Mouse (Mus musculus) cortical plate, adult 2 months (tissue): ENCODE data around the gene Clec4b1. TPM values are rescaled to one million over a fixed set of nuclear protein-coding genes. Genes with fewer than 3 reads are reported as not detected.
"Not testable (repeated sequence)": the region's sequence is repeated elsewhere in the genome, so short reads cannot be mapped to it uniquely, and the experiment has no call there.

ENCODE experiments used
- H3K27ac ChIP-seq: fragments of 200-500 bp; 2 replicates; pipeline ENCODE4 v1.5.1; 2012; ENCODE audit warnings: low read length, control low read depth, inconsistent platforms; ENCODE audit not compliant: insufficient read depth
- H3K4me1 ChIP-seq: fragments of 200-500 bp; 2 replicates; pipeline ENCODE4 v1.6.1; 2011; ENCODE audit warnings: low read length; ENCODE audit not compliant: control insufficient read depth, insufficient read depth
- H3K4me3 ChIP-seq: fragments of 200-500 bp; 2 replicates; pipeline ENCODE4 v1.5.1; 2011; ENCODE audit warnings: mild to moderate bottlenecking, low read length, control low read depth; ENCODE audit not compliant: insufficient read depth
- CTCF ChIP-seq: fragments of 200-500 bp; IDR thresholded peaks from 2 replicates; pipeline ENCODE4 v1.5.1; 2011; ENCODE audit warnings: mild to moderate bottlenecking, control low read depth, low read length; ENCODE audit not compliant: insufficient read depth; ENCODE audit errors: extremely low read depth
- POLR2A ChIP-seq: fragments of 200-500 bp; IDR thresholded peaks from 2 replicates; pipeline ENCODE4 v1.6.1; 2011; ENCODE audit warnings: mild to moderate bottlenecking, low read length, control low read depth; ENCODE audit not compliant: insufficient read depth; ENCODE audit errors: extremely low read depth
- polyA plus RNA-seq: library from polyadenylated mRNA; depleted of rRNA; stranded (reverse); fragments of >200 nt; gene quantifications from 2 replicates; pipeline ENCODE4 v1.2.3, GENCODE M21; 2012; rRNA removed

Clec4b1 gene
- not detected in 2 replicates for polyA plus RNA-seq

DNA sequence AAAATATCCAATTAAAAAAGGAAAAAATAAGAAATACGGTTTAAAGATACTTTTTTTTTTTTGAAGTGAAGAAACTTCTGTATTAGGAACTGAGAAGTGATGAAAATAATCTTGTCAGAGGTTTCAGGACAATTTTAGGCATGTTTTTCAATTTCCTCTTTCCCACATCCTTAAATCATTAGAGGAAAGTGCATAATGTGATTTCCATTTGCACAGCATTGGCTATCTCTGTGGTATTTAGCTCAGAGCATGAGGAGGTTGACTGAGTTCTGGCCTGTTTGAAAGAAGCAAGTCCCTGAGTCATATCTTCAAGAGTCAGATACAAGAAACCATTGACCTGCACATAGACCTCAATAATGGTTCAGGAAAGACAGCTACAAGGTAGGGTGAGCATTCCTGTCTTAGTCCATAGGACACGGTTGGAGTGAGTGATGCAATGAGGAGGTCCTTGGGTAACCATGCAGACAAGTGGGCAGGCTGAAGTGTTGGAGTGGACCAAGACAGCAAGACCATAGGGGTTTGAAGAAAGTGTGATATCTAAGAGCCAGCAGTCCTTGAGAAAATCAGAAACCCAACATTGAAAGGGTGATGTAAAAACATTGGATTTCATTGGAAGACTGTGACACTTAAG, at the start of gene Clec4b1:
Gene Clec4b1 (plus strand): TSS at position 221 of the 631 bp plus-strand sequence.
- no peaks in the 10 kb centered on the region for H3K4me1 ChIP-seq
- no peak within 1 kb of the TSS for H3K4me3 ChIP-seq
- no peak within 1 kb of the TSS for H3K27ac ChIP-seq
- TF ChIP-seq POLR2A (no peak), CTCF (no peak)

DNA sequence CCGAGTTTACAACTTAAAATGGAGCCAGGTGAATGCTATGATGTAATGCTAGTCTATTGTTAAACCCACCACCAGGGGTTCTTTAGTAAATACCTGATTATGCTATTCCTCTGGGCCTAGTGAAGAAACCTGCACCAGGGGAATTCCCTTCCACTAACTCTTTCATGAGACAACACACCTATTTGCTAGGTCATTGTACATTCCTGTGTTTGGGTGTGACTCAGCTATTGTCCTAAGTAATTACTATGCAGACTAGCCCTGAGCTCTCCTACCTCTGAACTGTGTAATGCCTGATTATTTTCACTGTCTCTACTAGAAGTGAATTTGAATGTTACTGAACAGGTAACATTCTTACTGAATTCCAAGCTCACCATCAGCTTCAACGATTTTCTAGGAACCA, 45.1 kb upstream of the Clec4b1 start:
- H3K4me3 ChIP-seq, H3K27ac ChIP-seq, H3K4me1 ChIP-seq: not testable (repeated sequence)

DNA sequence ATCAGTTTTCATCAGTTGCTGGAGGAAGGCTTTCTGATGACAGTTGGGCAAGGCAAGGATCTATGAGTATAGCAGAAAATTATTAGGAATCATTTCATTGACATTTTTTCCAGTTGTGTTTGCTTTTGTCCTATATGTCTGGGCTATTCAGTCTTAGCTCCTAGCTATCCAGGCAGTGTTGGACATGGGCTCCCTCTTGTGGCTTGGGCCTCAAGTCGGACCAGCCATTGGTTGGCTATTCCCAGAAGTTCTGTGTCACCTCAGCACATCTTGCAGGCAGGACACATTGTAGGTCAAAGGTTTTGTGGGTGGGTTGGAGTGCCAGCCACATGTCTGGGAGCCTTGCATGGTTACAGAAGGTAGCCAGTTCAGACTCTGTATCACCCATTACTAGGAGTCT, 44.2 kb upstream of the Clec4b1 start:
- no peak for TF ChIP-seq POLR2A
- no peak for TF ChIP-seq CTCF
- no peak overlapping the region for H3K27ac ChIP-seq
- no peaks in the 10 kb centered on the region for H3K4me1 ChIP-seq
- no peak overlapping the region for H3K4me3 ChIP-seq

DNA sequence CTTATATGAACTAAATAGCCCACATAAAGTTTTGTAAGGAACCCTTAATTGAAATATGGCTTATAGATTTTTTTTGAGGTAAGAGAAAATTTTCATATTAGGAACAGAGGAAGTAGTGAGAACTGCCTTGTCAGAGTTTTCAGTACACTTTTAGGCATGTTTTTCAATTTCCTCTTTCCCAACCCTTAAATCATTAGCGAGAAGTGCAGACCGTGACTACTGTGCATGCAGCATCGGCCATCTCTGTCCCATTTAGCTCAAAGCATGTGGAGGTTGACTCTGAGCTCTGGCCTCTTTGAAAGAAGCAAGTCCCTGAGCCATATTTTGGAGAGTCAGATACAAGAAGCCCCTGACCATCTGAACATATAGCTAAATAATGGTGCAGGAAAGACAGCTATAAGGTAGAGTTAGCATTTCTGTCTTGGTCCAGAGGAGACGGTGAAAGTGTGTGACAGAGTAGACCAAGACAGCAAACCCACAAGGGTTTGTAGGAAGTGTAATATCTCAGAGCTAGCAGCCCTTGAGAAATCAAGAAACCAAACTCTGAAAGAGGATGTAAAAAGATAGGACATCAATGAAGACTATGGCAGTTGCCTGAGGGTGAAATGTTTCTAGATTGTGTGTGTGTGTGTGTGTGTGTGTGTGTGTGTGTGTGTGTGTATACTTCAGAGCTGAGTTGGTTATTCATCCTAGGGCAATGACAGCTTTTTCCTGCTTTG, 45.5 kb downstream of the Clec4b1 start:
- Histone ChIP-seq H3K4me1 (no peaks in the 10 kb centered on the region), H3K4me3 (no peak overlapping the region), H3K27ac (no peak overlapping the region)
- no peak for TF ChIP-seq POLR2A
- no peak for TF ChIP-seq CTCF

DNA sequence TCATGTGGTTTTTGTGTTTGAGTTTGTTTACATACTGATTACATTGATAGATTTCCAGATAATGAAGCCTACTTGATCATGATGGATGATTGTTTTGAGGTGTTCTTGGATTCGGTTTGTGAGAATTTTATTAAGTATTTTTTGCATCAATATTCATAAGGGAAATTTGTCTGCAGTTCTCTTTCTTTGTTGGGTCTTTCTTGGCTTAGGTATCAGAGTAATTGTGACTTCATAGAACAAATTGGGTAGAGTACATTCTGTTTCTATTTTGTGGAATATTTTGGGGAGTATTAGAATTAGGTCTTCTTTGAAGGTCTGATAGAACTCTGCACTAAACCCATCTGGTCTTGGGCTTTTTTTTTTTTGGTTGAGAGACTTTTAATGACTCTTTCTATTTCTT, 56.4 kb downstream of the Clec4b1 start, which contains the start of gene Clec4a2:
Gene Clec4a2 (plus strand): TSS at position 301 of the 400 bp plus-strand sequence.
- H3K27ac ChIP-seq, H3K4me3 ChIP-seq, H3K4me1 ChIP-seq: not testable (repeated sequence)

Other genes with a start within 250 kb of the Clec4b1 start
- 100 and 101 TPM in 2 replicates for gene Slc2a3, start 248.3 kb upstream of the Clec4b1 start, polyA plus RNA-seq
- gene Foxj2, start 230.0 kb upstream of the Clec4b1 start, polyA plus RNA-seq, result 12.7 and 13.1 TPM in 2 replicates
- gene C3ar1, start 193.8 kb upstream of the Clec4b1 start, polyA plus RNA-seq, result 1.5 and 1.7 TPM in 2 replicates
- 127 and 133 TPM in 2 replicates for gene Necap1, start 175.5 kb upstream of the Clec4b1 start, polyA plus RNA-seq
- gene Clec4a1, start 128.1 kb upstream of the Clec4b1 start, polyA plus RNA-seq, result 0.46 and 0.47 TPM in 2 replicates
- 0.65 and 0.74 TPM in 2 replicates for gene Clec4a3, start 97.4 kb upstream of the Clec4b1 start, polyA plus RNA-seq
- gene Clec4a4, start 59.6 kb upstream of the Clec4b1 start, polyA plus RNA-seq, result not detected in 2 replicates
- gene Clec4a2, start 56.5 kb downstream of the Clec4b1 start, polyA plus RNA-seq, result 1.4 and 1.9 TPM in 2 replicates
- gene Clec4b2, start 122.9 kb downstream of the Clec4b1 start, polyA plus RNA-seq, result not detected in 2 replicates
- gene Clec4n, start 179.9 kb downstream of the Clec4b1 start, polyA plus RNA-seq, result 0.25 and 0.51 TPM in 2 replicates
- gene Clec4d, start 212.1 kb downstream of the Clec4b1 start, polyA plus RNA-seq, result not detected in 2 replicates
- gene Clec4e, start 239.9 kb downstream of the Clec4b1 start, polyA plus RNA-seq, result not detected in 2 replicates